Mouse (Mus musculus): ENCODE measurements around the gene Fastkd5. TPM values are rescaled to one million over a fixed set of nuclear protein-coding genes. Genes with fewer than 3 reads are reported as not detected.

Fastkd5 gene
- polyA plus RNA-seq, 1 experiment: 5.6 TPM

DNA sequence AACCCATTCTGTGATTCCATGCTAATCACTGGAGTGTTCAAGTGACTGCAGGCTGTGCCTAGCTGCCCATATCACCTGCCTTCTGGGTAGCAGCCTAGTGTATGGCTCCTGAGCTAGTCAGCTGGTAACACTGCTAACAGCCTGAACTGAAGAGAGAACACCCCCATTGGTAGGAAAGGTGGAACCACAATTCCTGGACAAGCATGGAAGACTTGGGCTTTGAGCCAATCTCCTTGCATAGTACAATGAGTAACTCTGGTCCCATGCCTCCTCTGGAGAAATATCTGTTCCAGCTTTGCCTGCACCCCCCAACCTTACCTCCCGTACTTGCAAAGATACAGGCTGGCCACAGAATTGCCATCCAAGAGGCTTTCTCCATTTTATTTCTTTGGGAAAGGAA lies 2.6 kb upstream of the Fastkd5 start:
- peak; percentile 25 for DNase-seq (ENCODE audit: low read depth)
- TF ChIP-seq CTCF (IDR thresholded peaks at IDR 0.05; ENCODE audit: borderline replicate concordance, extremely low read depth, insufficient read depth, insufficient read length): no peak
- no peak for TF ChIP-seq POLR2A (IDR thresholded peaks at IDR 0.05; ENCODE audit: borderline replicate concordance, extremely low read depth, insufficient read depth, insufficient read length, poor library complexity, severe bottlenecking)

DNA sequence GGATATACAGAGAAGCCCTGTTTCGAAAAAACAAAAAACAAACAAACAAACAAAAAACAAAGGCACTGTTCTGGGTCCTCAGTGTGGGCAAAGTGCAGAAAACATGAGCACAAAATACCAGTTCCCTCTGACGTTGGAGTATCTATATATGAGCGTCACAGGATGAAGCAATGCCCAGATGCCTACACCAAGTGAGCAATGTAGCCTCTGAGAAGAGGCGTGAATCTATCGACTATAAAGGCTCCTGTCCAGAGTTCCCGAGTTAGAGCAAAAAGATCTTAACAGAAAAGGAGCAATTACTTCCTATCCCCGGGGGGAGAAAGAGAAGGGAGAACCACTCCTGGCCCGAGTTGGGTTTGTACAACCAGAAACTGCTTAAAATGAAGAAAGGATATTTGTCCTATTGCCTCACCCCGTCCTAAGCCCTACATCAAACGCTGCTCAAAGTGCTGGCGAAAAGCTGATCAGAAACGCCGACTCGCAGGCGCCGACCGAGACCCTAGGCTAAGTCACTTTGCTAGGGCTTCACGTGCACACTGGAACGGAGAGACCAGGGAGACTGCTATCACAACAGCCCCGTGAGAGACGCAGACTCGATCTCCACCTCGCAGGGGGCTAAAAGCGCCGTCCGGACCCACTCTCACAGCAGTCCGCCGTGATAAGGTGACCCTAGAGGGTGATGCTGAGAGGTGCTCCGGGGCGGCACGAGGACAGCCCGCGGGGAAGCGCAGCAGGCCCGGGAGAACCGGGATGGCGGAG lies 568 bp downstream of the Fastkd5 start:
- no peak for DNase-seq (ENCODE audit: low read depth)
- no peak for TF ChIP-seq POLR2A (IDR thresholded peaks at IDR 0.05; ENCODE audit: borderline replicate concordance, extremely low read depth, insufficient read depth, insufficient read length, poor library complexity, severe bottlenecking)
- no peak for TF ChIP-seq CTCF (IDR thresholded peaks at IDR 0.05; ENCODE audit: borderline replicate concordance, extremely low read depth, insufficient read depth, insufficient read length)

DNA sequence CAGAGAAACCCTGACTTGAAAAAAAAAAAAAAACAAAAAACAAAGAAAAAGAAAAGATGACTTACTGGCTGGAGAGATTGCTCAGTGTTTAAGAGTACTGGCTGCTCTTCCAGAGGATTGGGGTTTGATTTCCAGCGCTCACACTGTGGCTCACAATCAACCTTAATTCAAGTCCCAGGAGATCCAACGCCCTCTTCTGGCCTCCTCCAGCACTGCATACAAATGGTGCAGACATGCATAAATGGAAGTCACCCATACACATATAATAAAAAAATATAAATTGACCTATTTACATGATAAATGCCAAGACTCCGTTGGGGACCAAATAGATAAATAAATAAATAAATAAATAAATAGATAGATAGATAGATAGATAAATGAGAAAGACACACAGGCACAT lies 1.4 kb downstream of the Fastkd5 start:
- TF ChIP-seq CTCF (IDR thresholded peaks at IDR 0.05; ENCODE audit: borderline replicate concordance, extremely low read depth, insufficient read depth, insufficient read length): peak; percentile 21; the same call in 1 of the 2 replicates
- no peak for TF ChIP-seq POLR2A (IDR thresholded peaks at IDR 0.05; ENCODE audit: borderline replicate concordance, extremely low read depth, insufficient read depth, insufficient read length, poor library complexity, severe bottlenecking)
- DNase-seq (ENCODE audit: low read depth): no peak

DNA sequence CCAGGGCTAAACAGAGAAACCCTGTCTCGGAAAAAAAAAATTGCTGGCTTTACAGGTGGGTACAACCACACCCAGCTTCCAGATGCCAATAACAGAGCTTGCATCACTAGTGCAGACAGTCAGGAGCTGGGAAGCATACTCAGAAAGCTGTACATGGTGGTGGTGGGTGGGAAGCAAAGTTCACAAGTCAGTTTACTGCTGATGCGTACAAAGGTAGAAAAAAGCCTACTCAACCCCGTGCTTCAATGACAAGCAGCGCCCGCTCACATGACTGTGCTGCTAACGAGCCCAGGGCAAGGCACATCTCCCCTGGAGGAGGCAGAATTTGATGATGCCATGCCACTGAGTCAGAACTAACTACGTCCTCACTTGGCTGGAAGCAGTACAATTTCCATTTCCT lies 10.9 kb downstream of the Fastkd5 start:
- TF ChIP-seq CTCF (IDR thresholded peaks at IDR 0.05; ENCODE audit: borderline replicate concordance, extremely low read depth, insufficient read depth, insufficient read length) (no peak), POLR2A (IDR thresholded peaks at IDR 0.05; ENCODE audit: borderline replicate concordance, extremely low read depth, insufficient read depth, insufficient read length, poor library complexity, severe bottlenecking) (no peak)
- no peak for DNase-seq (ENCODE audit: low read depth)

DNA sequence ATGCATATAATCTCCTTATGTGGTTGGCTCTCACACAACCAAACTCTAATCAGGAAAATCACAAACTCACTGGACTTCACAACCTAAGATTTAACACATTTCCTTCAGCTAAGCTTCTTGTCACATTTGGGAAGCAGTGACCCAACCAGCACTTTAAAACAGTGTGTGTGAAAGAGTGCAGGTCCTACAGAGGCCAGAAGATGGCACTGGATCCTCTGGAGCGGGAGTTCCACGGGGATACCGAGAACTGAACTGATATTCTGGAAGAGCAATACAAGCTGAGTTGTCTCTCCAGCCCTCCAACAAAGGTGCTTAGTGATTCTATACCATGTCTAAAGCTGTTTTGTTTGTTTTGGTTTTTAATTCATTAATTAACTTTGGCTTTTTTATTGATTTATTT lies 16.7 kb downstream of the Fastkd5 start:
- TF ChIP-seq CTCF (IDR thresholded peaks at IDR 0.05; ENCODE audit: borderline replicate concordance, extremely low read depth, insufficient read depth, insufficient read length): peak; percentile 51; the same call in 1 of the 2 replicates
- TF ChIP-seq POLR2A (IDR thresholded peaks at IDR 0.05; ENCODE audit: borderline replicate concordance, extremely low read depth, insufficient read depth, insufficient read length, poor library complexity, severe bottlenecking): no peak
- peak; percentile 22 for DNase-seq (ENCODE audit: low read depth)

DNA sequence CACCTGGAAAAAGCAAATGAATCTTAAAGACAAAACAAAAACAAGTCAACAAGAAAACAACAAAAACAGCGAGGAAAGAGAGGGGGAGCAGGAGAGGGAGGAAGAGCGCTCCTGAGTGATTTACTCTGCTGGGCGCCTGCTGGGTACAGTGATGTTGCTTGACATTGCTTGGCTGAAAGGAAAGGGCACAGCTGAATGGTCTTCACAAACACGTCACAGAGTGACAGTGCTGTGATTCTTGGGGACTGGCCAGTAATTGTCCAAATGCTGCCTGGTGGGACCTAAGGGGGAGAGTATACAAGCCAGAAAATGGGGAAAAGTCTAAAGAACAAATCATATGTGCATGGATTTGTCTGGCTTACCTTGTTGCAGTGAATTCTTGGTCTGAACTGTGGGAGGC lies 27.6 kb downstream of the Fastkd5 start:
- TF ChIP-seq CTCF (IDR thresholded peaks at IDR 0.05; ENCODE audit: borderline replicate concordance, extremely low read depth, insufficient read depth, insufficient read length) (no peak), POLR2A (IDR thresholded peaks at IDR 0.05; ENCODE audit: borderline replicate concordance, extremely low read depth, insufficient read depth, insufficient read length, poor library complexity, severe bottlenecking) (no peak)
- no peak for DNase-seq (ENCODE audit: low read depth)

DNA sequence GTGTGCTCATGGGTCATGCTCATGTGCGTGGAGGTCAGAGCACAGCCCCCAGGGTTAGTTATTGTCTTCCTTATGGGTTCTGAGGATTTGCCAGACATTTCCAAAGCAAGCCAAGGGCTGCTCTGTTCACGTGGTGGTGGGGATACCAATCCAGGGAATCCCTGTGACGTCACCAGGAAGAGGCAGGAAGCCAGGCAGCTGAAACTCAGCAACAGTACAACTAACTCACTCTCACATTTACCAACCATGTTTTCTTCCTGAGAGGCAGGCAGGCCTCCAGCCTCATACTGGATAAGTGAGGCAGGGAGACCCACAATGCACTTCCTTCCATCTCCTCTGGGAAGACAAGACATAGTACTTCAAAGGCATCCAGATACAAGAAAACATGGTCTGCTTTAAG lies 31.4 kb downstream of the Fastkd5 start:
- no peak for TF ChIP-seq POLR2A (IDR thresholded peaks at IDR 0.05; ENCODE audit: borderline replicate concordance, extremely low read depth, insufficient read depth, insufficient read length, poor library complexity, severe bottlenecking)
- TF ChIP-seq CTCF (IDR thresholded peaks at IDR 0.05; ENCODE audit: borderline replicate concordance, extremely low read depth, insufficient read depth, insufficient read length): no peak

DNA sequence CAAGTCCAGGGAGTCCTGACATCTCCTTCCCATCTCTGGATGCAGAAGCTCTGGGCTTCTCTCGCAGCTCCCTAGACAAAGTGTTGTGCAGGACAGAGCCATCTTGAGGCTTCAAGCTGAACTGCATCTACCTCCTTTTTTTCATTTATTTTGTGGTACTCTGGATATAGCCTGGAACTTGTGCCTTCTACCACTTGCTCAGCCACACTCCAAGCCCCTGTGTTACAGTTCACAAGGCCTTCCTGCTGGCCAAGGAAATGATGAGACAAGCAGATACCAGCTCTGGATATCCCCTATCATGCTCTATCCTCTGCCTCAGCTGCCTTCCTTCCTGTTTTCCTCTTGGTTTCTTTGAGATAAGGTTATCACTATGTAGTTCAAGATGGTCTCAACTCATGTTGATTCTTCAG lies 32.2 kb downstream of the Fastkd5 start:
- TF ChIP-seq POLR2A (IDR thresholded peaks at IDR 0.05; ENCODE audit: borderline replicate concordance, extremely low read depth, insufficient read depth, insufficient read length, poor library complexity, severe bottlenecking) (no peak), CTCF (IDR thresholded peaks at IDR 0.05; ENCODE audit: borderline replicate concordance, extremely low read depth, insufficient read depth, insufficient read length) (peak; percentile 70; the same call in 1 of the 2 replicates)
- DNase-seq (ENCODE audit: low read depth): peak; percentile 63

More for the DNA sequence above, 31.4 kb downstream of the Fastkd5 start:
- DNase-seq (ENCODE audit: low read depth): no peak

DNA sequence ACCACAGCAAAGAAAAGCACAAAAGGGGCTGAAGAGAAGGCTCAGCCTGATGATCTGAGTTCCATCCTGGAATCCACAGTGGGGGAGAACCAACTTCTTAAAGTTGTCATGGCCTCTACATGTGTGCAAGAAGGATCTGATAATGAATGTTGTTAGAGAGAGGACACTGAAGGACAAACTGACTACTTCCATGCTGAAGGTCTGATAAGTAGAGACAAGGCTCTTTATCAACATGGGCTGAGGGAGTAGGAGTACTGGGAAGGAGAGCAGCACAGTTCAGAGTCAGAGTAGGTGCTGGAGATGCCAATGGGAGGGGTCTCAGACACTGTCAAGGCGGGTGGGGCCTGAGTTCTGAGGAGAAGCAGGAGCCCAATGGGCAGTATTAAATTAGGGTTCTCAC lies 34.2 kb downstream of the Fastkd5 start:
- DNase-seq (ENCODE audit: low read depth): no peak
- no peak for TF ChIP-seq CTCF (IDR thresholded peaks at IDR 0.05; ENCODE audit: borderline replicate concordance, extremely low read depth, insufficient read depth, insufficient read length)
- TF ChIP-seq POLR2A (IDR thresholded peaks at IDR 0.05; ENCODE audit: borderline replicate concordance, extremely low read depth, insufficient read depth, insufficient read length, poor library complexity, severe bottlenecking): no peak

DNA sequence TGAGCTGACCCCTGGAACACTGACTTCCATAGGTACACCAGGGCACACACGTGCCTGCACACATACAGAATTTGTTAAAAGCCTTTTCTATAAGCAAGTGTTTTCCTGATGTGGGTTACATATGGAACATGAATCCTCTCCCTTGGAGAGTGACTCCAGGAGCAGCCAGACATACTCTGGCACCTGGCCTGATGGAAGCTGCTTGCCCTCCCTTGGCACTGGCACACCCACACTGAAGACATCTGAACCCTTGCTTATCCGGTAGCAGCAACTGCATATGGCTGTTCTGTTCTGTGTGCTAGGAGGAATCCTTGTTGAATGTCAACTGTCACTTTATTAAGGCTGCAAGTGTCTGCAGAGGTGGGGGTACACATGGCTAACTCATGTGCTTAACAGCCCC lies 38.8 kb downstream of the Fastkd5 start:
- TF ChIP-seq CTCF (IDR thresholded peaks at IDR 0.05; ENCODE audit: borderline replicate concordance, extremely low read depth, insufficient read depth, insufficient read length) (no peak), POLR2A (IDR thresholded peaks at IDR 0.05; ENCODE audit: borderline replicate concordance, extremely low read depth, insufficient read depth, insufficient read length, poor library complexity, severe bottlenecking) (no peak)
- no peak for DNase-seq (ENCODE audit: low read depth)

DNA sequence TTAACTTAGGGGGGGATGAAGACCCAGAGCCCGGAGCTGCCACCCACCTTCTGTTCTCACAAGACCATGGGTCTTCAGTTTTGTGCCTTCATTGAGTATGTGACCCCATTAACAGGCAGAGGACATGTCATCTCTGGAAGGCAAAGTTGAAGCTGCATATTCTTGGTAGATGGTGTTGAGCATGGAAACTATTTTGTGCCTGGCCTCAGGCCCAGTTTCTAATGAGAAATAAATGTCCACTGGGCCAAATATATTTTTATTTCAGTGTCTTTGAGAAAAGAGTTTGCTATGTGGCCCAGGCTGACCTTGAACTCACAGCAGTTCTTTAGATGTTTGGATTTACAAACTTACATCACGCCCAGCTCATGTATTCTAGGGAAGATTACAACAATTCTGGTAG lies 40.1 kb downstream of the Fastkd5 start:
- TF ChIP-seq POLR2A (IDR thresholded peaks at IDR 0.05; ENCODE audit: borderline replicate concordance, extremely low read depth, insufficient read depth, insufficient read length, poor library complexity, severe bottlenecking): no peak
- TF ChIP-seq CTCF (IDR thresholded peaks at IDR 0.05; ENCODE audit: borderline replicate concordance, extremely low read depth, insufficient read depth, insufficient read length): no peak

DNA sequence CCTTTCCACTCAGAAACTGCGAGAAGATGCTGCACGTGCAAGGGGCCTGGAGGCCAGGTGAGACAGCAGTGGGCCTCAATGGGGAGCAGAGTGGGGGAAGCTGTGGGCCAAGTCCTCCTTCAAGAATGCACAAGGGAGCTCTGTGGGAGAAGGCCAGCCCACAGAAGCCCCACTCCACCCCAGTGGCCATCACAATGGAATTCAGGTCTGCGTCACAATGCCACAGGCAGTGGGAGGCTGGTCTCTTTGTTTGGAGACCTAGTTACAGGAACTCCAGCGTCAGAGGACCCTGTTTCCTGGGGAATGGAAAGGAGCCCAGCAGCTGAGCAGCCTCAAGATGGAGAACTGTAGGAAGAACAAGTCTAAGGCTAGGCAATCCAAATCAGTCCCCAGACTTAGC lies 40.7 kb downstream of the Fastkd5 start:
- TF ChIP-seq CTCF (IDR thresholded peaks at IDR 0.05; ENCODE audit: borderline replicate concordance, extremely low read depth, insufficient read depth, insufficient read length) (no peak), POLR2A (IDR thresholded peaks at IDR 0.05; ENCODE audit: borderline replicate concordance, extremely low read depth, insufficient read depth, insufficient read length, poor library complexity, severe bottlenecking) (no peak)

More for the DNA sequence above, 40.1 kb downstream of the Fastkd5 start:
- DNase-seq (ENCODE audit: low read depth): no peak

More for the DNA sequence above, 40.7 kb downstream of the Fastkd5 start:
- DNase-seq (ENCODE audit: low read depth): no peak
